Mouse (Mus musculus) large intestine, adult 2 months (tissue): ENCODE measurements at regions not wholly inside any gene's neighbourhood (a gene's known extent, or its start where the extent isn't known, plus 50 kb on each side); places are given as distances from the start of the nearest gene placed in this dataset.

Experiments used
- DNase-seq: peaks from one replicate; pipeline ENCODE4 v3.0.0-alpha.2; 2012; ENCODE audit warnings: low read depth, low spot score
- WGBS: fragments of 180-500 bp; shearing (Covaris S2); methylation state at CpG from one replicate; pipeline ENCODE4 v1.1.7; 2018; 5-methylcytosine and 5-hydroxymethylcytosine counted together

DNA sequence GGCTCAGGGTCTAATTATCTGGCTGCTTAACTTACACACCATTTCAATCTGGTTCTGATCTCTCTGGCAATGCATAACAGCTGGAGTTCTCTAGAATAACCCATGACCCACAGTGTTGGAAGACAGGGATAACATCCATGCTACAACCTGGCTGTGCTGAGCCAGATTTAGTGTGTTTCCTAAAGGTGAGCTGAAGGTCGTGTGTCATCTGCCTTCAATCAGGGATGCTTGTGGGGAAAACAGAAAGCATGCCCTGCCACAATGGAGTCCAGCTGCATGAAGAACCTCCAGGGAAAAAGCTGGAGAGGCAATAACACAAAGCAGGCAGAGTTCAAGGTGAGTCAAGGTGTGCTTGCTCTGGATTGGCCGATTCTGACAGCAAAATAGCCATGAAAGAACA, 223.3 kb downstream of the Fzd1 start:
- no peak for DNase-seq
- 75% methylated on average over 2 of the region's 2 CpGs for WGBS

DNA sequence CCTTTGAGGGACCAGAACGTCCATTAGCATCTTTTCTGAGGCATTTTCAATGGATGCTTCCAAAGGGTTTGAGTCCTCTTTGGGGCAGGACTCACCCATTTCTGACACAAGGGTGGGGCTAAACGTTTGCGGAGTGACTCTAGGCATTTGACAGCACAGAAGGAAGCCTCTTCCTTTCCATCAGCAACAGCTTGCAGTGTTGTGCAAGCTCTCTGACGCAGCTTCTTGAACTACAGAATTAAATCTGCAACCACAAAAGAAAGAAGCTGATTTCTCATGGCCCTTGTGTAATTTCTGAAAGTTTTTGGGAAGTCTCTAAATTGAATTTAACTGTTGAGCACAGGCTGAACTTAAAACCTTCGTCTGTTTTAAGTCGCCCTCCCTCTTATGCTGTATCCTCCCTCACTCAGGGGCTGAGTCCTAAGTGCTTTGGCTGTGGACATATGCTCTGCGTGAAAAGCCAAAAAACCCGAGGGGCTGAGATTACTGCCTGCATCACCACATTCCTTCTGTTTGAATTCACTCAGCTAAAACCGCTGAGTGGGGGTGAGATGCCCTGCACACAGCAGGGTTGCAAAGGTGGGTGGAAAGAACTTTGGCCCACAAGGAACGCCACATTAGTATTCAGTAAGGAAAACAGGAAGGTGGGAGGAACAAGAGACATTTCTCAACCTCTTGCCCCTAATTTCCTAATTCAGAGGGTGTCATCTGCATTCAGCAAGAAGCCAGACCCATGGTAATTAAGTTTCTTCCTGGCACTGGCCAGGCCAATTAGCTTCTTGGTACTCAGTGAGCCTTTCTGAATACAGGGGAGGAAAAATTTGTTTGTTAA, 227.4 kb downstream of the Fzd1 start:
- 45% methylated on average over 10 of the region's 10 CpGs for WGBS
- no peak for DNase-seq

DNA sequence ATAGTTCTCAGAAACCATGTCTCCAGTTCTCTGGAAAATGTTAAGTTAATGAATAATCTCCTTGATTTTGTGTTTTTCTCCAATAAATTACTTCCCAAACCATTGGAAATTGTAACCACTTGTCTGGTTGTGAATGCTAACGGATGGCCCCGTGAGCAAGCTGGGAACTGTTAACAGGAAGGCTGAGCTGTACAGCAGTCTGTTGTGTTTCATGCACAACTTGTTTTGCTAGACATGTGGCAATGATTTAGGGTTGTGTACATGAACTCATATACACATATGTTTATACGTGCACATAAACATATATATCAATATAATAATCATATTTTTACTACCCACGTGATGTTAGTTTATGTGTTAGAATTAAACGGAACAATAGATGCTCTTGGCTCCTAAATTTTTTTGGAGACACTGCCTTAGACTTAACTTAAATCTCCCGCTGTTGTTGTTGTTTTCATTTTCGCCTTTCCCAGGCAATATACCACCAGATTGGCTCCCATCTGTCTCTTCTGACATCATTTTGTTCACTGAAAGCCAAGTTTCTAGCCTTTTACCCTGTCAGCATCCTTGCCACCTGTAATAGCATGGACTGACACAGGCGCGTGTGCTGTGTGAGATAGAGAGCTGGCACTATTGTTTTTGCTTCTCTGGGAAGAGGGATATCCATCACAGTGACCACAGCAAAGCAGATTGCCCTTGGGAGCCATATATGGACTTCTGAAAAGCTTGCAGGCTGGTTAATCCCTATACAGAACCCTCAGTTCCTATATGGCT, 231.6 kb downstream of the Fzd1 start:
- no peak for DNase-seq
- 73% methylated on average over 9 of the region's 9 CpGs for WGBS

- WGBS = 32% methylated on average over 3 of the region's 3 CpGs
- DNase-seq = peak; percentile 60
Measured at GRCm38 (mm10) chr5:4500599-4500998, 257.2 kb downstream of the Fzd1 start.

DNA sequence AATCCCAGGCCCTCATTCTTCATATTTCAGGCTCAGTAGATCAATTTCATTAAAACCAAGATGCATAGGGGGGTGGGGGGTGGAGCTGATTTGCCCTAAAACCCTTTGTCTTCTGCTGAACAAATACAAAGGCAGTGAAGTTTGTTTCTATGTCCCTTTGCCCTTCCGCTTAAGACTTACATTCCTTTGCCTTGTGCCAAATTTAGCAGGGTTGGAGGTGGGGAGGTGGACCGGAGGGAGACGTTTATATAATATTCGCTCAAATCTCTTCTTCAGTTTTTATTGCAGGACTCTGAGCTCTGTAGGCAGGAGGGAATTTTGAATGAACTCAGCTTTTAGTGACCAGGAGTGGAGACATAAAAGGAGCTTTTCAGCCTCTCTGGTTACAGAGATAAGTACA, 258.8 kb downstream of the Fzd1 start:
- DNase-seq = no peak
- 10% methylated on average over 4 of the region's 4 CpGs for WGBS

GRCm38 (mm10) chr5:4498425-4498824, 259.4 kb downstream of the Fzd1 start:
- WGBS = 89% methylated on average over 3 of the region's 3 CpGs
- no peak for DNase-seq

- 10% methylated on average over 3 of the region's 3 CpGs for WGBS
- no peak for DNase-seq
Measured at GRCm38 (mm10) chr5:4496907-4497200, 261.0 kb downstream of the Fzd1 start.

DNA sequence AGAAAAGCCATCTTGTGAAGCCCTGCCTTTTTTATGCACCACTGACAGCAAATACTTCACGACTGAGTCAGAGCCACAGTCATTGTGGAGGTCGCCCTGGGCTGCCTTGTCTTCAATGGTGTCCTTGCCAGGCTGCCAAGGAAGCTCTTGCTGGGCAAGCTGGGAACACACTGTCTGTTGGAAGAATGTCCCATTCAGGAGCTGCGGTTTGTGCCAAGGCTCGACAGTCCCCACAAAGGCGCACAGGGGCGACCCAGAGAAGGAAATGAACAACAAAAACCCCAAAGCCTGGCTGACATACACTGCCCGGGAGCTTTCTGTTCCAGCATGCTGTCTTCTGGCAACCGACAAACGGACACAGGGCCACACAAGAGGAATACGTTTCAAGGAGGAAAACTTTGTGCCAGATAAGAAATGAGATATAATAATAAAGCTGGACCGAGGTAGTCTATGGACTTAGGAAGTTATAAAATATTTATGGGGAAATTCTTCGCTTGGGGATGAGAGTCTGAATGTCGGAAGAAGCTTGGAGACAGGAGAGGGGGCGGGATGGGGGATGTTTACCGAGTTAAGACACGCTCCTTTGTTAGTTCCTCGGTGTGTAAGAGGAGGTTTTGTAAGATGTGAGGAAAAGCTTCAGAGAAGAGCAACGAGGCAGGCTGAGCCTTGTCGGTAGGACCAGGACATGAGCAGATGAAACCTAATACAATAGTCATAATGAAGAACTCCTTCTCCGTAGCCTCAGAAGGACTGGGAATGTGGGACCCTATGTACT, 261.5 kb downstream of the Fzd1 start:
- WGBS = 4% methylated on average over 20 of the region's 20 CpGs
- no peak for DNase-seq

- no peak for DNase-seq
- 76% methylated on average over 6 of the region's 6 CpGs for WGBS
Measured at GRCm38 (mm10) chr5:4495482-4495881, 262.4 kb downstream of the Fzd1 start.

- 75% methylated on average over 4 of the region's 4 CpGs for WGBS
- DNase-seq = no peak
Measured at GRCm38 (mm10) chr5:4486391-4487132, 271.3 kb downstream of the Fzd1 start.

DNA sequence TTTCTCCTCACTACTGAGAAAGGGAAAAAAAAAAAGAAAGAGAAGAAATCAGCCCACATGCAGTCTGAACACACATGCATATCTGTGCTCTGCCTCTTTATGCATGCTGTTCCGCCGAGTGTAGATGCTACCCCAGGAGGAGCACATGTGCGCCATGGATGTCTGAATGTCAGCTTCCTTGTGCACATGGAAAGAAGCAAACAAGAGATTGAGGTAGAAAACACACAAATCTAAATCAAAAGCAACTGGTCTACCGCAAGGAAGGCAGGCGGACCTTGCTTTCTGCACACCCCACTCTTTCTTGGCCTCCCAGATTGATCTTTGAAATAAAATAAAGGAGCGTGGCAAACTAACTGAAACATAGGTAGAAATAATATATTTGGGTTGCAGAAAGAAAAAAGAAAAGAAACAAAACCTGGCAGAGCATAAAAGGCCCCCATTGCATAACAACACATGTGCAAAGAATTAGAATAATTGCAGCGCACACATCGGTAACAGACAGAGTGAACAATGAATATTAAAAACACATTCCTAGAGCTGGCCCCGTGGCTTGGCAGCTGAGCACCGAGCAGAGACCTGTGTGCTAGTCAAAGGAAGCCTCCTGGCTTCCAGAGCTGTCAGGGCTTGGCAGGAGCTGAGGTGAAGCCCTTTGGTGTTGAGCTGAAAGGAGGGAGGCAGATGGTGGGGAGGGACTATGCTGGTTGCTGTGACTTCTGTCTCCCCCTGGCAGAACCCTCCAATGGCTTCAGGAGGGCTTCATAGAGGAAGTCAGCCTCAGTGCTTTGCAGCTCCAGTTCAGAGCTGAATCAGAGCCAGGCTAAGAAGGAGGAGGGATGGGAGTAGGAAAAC, 272.1 kb downstream of the Fzd1 start:
- 73% methylated on average over 10 of the region's 10 CpGs for WGBS
- no peak for DNase-seq

DNA sequence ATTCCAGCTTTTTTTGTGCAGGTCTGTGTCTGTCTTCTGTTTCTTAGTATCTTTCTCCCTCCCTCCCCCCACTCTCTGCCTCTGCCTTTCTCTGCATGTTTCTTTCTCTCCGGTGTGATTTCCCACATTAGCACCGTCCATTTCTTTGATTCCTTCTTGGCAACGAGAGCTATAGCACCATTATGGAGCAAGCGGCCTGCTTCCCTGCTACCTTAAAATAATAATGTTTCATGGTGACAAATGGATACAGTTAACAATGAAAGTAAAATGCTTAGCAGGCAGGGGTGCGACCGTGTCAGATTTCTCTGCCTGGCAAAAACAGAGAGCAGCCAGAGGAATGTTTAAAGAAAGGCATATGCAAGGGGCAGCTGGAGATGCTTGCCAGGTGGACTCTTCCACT, 273.1 kb downstream of the Fzd1 start:
- DNase-seq = no peak
- 62% methylated on average over 6 of the region's 6 CpGs for WGBS

GRCm38 (mm10) chr5:4484151-4484550, 273.7 kb downstream of the Fzd1 start:
- WGBS = 62% methylated on average over 1 of the region's 1 CpGs
- DNase-seq = no peak

- WGBS = 67% methylated on average over 2 of the region's 2 CpGs
- DNase-seq = no peak
Measured at GRCm38 (mm10) chr5:4474255-4474654, 282.1 kb downstream of the Mterf1b start.
